Mouse (Mus musculus) CH12.LX (cell line): ENCODE results near the gene Slc4a4.

ENCODE experiments used
- CTCF ChIP-seq, 2 experiments: IDR thresholded peaks in 1 of 2; conservative IDR thresholded peaks in 1 of 2; 2 replicates each; pipeline ENCODE4 v1.5.1; 2011 to 2012; ENCODE audit warnings: low read depth in 2 of 2, low read length in 2 of 2, improper control_type of control experiment in 1 of 2, inconsistent platforms in 1 of 2, mild to moderate bottlenecking in 1 of 2, moderate library complexity in 1 of 2
- EP300 ChIP-seq: IDR thresholded peaks from 2 replicates; pipeline ENCODE4 v1.6.1; 2011; ENCODE audit warnings: low read length, improper control_type of control experiment
- KAT2A ChIP-seq: IDR thresholded peaks from 2 replicates; pipeline ENCODE4 v1.6.1; 2012; ENCODE audit warnings: low read length, improper control_type of control experiment, inconsistent platforms; ENCODE audit not compliant: insufficient replicate concordance
- POLR2A ChIP-seq: IDR thresholded peaks from 2 replicates; pipeline ENCODE4 v1.6.1; 2011; ENCODE audit warnings: low read depth, mild to moderate bottlenecking, improper control_type of control experiment, low read length
- POLR2AphosphoS2 ChIP-seq: IDR thresholded peaks from 2 replicates; pipeline ENCODE4 v1.6.1; 2011; ENCODE audit warnings: low read depth, low read length, improper control_type of control experiment
- SIN3A ChIP-seq: IDR thresholded peaks from 2 replicates; pipeline ENCODE4 v1.6.1; 2012; ENCODE audit warnings: low read length, improper control_type of control experiment, inconsistent platforms
- SMC3 ChIP-seq: IDR thresholded peaks from 2 replicates; pipeline ENCODE4 v1.6.1; 2011; ENCODE audit warnings: low read depth, low read length, improper control_type of control experiment
- USF1 ChIP-seq: IDR thresholded peaks from 2 replicates; pipeline ENCODE4 v1.6.1; 2014; ENCODE audit warnings: low read depth, mild to moderate bottlenecking, inconsistent platforms, low read length, improper control_type of control experiment
- USF2 ChIP-seq: conservative IDR thresholded peaks from 2 replicates; pipeline ENCODE4 v1.6.1; 2011; ENCODE audit warnings: low read depth, low read length, improper control_type of control experiment

DNA sequence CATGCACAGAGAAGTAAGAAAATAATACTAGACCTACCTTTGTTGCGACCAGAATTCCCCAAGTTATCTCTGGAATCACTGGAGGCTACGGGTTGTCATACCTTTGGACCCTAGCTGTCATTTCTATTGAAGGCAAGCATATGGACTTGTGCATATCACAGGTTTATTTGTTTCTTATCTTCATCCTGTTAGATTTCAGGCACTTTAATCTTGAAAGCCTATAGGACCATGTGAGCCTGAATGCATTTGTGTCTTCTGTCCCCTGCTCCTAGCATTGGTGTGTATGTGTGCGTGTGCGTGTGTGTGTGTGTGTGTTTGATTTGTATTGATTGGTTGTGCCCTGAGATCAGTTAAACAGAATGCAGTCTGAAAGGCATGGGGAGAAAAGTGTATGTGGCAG, 185.3 kb downstream of the Slc4a4 start:
- TF ChIP-seq EP300 = no peak
- no peak for TF ChIP-seq POLR2A
- TF ChIP-seq CTCF (conservative IDR thresholded peaks at IDR 0.05 in 1 of 2, IDR thresholded peaks at IDR 0.05 in 1 of 2; ENCODE audit: low read depth in 2 of 2, low read length in 2 of 2) = no peak
- no peak for TF ChIP-seq SMC3
- no peak for TF ChIP-seq USF1
- TF ChIP-seq KAT2A = no peak
- no peak for TF ChIP-seq POLR2AphosphoS2
- TF ChIP-seq USF2 = no peak
- TF ChIP-seq SIN3A = no peak
